Mouse (Mus musculus): ENCODE results near the gene Dpf2.
"Not testable (repeated sequence)": the region's sequence is repeated elsewhere in the genome, so short reads cannot be mapped to it uniquely, and the experiment has no call there.

The Dpf2 gene

DNA sequence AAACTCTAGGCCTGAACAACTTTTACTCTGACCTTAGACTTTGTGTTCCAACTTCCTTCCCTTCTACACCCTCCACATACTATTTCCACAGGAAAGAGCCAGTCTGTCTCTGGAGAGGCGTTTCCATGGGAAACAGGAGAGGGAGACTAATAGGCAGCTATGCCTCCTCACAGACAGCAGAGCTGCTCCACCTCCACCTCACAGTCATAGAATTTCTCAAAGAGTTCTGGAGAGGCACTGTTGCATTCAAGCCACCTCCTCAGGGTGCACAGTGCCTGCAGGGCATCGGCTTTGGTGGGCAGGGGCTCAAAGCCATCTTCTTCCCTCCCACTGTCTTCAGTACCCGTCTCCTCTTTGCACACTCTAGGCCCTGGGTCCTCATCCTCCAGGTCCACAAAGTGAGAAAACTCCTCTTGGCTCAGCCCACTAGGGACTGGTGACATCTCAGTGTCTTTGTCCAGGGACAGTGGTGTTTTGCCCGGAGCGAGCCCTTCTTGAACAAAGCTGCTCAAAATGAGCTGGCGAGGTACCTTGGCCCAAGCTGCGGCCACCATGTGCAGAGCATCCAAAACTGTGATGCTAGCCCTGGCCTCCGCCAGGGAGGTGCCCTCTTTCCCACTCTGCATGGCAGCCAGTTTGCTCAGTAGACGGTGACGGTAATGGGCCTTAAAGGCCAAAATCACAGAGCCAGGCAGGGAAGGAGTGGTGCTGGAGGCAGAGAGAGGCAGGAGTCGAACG lies 21.1 kb downstream of the Dpf2 start:
- no peak for DNase-seq

DNA sequence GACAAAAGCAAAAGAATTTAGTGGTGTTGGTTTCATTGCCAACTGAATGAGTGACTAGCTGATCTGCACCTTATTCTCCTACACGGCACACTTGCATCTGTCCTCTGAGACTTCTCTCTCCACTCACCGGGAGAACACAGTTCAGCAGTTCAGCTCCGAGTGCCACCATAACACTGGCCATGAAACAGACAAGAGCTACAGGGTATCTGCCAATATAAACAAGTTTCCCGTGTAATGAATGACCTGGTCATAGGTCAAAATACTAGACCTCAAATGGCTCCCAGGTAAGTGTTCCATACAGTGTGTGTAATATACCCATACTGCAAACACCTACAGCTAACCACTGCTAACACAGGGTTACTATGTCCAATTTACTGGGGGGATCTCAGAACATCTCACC lies 23.6 kb downstream of the Dpf2 start:
- no peak for DNase-seq

DNA sequence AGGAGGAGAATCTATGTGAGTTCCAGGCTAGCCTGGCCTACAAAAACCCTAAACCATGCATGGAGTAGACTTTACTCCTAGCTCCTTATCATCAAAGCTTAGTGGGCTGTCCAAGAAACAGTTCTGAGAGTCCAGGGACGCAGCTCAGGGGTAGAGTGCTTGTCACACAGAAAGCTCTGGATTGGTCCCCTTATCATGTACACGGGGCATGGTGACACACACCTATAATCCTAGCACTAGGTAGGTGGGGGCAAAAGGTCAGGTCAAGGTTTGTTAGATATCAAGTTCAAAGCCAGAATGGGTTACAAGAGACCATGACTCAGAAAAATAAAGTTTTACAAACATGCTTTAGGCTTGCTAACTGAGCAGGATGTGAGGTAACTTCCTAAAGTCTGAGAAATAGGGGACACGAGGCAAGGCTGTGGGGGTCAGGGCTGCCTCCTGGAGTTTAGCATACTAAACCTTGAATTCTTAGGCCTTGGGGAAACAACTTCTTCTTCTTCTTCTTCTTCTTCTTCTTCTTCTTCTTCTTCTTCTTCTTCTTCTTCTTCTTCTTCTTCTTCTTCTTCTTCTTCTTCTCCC lies 25.5 kb downstream of the Dpf2 start:
- DNase-seq = no peak

DNA sequence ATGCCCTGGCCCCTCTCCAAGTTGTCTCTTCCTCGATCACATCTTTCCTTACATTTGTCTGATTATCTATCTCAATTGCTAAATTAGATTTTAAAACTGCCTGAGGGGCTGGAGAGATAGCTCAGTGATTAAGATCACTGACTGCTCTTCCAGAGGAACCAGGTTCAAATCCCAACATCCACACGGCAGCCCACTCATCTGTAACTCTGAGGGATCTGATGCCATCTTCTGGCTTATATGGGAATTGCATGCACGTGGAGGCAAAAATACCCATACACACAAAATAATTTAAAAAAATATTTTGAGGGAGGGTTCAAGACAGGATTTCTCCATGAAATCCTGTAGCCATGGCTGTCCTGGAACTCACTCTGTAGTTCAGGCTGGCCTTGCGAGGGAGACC lies 27.0 kb downstream of the Dpf2 start:
- DNase-seq = peak; percentile 51

DNA sequence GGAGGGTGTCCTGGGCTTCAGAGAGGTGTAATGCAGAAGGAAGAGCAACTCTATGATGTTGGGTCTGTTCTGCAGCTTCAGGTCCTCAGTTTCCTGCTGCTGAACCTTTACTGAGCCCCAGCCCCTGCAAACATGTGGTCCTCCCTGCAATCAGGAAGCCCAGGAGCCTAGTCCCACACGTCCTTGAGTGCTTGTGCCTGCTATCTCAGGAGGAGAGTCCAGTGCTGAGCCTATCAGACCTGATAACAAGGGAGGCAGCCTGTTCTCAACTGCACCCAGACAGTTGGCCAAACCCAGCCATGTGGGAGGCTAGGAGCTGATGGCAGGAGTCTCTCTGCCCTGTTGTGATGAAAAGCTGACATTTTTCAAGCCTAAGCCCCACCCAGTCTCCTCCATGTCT lies 28.9 kb downstream of the Dpf2 start:
- no peak for DNase-seq

DNA sequence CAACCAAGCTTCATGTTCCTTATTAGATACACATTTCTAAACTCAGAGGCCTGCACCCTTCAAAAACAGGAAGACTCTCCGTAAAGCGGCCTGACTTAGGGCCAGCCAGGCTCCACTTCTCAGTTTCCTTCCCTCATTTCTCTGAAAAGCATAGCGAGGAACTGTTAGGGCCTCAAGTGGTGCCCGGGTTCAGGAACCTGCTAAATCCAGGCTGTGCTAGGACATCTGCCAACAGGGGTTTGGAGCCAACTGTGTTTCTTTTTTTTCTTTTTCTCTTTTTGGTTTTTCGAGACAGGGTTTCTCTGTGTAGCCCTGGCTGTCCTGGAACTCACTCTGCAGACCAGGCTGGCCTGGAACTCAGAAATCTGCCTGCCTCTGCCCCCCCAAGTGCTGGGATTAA lies 30.7 kb downstream of the Dpf2 start:
- not testable (repeated sequence) for DNase-seq

DNA sequence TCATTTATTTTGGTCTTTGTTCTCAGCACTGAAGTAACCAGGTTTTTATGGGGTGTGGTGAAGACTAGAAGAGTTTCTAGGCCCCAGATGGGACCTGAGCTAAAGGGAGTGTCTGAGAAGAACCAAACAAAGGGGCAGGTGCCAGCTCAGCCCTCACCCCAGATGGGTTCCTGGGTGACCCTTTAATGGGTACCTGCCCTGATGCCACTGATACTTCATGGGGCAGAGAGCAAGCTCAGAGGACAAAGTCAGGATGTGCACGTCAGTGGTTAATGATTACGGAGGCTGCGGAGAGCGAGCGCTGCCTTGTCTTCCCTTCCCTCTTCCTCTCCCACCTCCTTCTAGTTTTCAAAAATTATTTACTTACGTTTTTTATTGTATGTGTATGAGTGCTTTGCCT lies 31.7 kb downstream of the Dpf2 start:
- DNase-seq = no peak

DNA sequence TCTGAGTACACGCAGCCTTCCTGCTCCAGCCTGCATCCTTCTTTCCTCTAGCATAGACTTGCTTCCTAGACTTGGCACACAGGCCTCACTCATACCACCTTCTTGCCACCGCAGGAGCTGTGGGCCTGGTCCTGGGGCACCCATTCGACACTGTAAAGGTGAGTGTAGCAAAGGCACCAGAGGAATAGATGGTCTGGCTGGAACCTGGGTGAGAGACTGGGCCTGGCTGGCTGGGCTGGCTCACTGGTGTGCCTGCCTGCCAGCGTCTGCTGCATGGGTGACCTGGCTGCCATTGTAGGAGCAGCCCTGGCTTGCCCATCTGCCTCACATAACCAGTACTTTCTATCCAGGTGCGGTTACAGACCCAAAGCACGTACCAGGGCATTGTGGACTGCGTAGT lies 33.1 kb downstream of the Dpf2 start:
- no peak for DNase-seq

DNA sequence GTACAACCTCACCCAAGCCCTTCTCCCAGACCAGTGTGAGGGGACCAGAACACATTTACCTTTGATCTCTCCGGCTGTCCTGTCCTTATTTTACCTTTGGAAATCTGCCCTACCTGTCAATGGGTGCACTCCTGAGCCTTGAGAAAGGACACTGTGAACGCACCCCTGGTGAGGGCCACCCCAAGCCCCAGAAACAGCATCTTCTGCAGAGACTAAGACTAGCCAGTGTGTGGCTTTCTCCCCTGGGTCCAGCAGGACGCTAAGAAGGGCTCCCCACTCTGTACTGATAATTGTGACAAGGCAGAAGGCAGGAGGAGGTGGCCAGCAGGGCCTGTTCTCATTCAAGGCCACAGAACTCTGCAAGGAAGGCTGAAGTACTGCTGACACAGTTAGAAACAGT lies 33.9 kb downstream of the Dpf2 start:
- DNase-seq = no peak

DNA sequence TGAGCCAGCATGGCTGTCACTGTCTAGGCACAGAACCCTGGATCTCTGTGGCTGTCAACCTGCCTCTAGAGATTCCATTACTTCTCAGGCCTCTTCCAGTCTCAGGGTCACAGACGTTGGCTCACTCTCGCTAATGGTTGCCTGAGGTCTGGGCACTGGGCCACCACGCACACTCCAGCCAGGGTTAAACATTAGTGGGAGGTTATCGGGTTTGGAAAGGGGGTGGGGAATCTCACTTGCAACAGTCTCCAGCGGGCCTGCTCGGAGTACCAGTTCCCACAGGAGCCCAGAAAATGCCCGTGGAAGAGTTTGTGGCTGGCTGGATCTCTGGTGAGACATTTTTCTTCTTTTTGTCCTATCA lies 34.5 kb downstream of the Dpf2 start:
- DNase-seq = no peak

DNA sequence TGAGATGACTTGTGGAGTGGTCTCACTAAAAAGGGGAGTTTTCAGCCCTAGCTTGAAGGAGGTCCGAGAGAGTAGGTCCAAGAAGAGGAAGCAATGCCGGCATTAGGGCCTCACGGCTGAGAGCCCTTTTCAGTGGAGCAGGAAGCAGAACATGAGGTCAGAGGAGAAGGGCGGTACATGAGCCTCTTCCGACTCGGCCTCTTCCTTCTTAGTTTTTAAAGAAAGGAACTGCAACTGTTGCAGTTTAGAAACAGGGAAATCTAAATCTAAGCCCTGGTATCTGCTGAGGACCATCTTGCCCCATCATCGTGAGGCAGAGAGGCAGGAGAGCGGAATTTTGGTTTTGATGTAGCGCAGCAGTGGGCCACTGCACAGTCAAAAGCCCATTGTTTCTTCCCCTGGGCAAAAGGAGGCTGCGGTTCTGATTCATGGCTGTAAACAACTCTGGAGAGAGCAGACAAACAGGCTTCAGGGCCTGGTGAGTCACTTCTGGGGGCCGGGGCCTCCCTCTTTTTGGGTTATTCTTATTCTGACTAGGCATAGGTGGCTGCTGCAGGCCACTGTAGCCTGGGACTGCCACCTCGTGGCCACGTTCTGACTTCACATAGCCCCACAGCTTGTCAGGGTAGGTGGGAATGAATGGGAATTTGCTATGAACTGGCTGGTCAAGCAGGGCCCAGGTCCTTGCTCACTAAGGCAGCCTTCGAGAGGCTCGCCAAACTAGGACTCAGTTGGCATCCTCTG lies 35.0 kb downstream of the Dpf2 start, which contains the start of gene Slc25a45:
TSS of gene Slc25a45 (plus strand) at position 191 of the 744 bp plus-strand sequence.
- DNase-seq = peak; percentile 71

DNA sequence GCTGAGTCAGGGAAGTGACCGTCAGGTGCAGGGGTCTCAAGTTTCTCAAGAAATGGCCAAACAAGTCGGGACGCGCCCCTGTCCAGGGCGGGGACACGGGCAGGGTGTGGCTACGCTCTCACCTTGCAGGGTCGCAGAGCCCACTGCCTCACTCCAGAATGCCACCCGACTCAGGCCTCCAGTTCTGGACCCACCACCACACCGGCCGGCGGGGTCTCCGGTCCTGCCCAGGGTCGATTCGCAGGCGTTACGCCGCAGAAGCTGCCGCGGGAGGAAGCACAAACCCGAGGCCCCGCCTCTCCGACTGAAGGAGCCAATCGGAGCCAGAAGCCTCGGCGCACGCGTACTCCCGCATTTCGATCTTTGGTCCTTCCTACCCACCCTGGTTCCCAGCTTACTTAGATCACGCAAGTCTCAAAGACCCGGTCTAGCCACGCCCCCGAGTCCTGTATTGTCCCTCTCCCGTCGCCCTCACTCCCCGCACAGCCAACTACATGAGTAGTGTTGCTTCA lies 37.8 kb downstream of the Dpf2 start, which contains the start of gene Frmd8:
TSS of gene Frmd8 (minus strand) at position 306 of the 512 bp plus-strand sequence.
- DNase-seq = peak; percentile 97

DNA sequence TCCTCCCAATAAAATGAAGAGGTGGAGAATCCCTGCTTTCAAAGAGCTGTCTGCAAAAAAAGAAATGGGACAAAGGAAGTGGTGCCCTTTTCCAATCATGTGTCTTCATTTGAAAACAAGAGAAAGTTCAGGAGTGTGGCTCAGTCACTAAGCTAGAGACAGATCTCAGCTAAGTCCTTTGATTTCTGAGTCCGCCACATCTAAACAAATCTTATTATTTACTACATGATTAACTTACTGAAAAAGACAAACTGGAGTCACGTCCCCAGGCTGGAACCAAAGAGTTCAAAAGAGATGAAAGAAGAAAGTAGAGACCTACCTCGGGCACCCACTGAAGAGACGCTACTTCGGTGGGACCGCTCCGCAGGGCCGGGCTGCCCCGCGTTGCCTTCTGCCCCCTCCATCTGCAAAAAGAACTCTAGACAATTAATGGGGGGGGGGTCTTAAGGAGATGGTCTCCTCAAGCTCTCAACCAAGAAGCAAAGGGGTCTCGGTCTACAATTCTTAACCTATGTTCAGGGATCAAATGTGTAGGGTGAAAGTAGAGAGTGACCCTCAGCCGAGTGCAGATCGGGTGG lies 38.3 kb downstream of the Dpf2 start:
- DNase-seq = no peak

DNA sequence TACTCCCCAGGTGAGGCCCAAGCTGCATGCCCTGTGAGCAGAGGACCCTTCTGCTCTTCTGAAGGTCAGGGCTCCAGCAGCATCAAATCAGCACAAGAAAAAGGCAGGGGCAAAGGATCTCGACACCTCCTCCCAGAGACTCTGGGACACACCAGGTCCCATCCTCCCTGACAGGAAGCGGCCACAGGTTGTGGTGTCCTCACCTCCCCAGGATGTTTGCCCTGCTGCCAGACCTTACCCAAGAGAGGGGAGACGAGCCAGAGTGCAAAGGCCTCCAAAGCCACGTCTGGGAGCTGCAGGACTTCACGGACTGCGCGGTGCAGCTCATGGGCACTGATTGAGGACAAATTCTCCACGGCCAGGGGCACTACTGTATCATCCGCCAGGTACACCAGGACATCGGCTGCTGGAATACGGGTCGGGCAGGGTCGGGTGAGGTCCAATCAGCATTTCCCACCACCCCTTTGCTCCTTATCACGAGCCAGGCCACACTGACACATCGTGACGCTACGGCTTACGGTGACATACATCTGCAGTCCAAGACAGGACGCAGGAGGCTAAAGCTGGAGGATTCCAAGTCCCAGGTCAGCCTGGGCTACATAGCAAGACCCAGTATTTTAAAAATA lies 39.8 kb downstream of the Dpf2 start:
- DNase-seq = no peak

DNA sequence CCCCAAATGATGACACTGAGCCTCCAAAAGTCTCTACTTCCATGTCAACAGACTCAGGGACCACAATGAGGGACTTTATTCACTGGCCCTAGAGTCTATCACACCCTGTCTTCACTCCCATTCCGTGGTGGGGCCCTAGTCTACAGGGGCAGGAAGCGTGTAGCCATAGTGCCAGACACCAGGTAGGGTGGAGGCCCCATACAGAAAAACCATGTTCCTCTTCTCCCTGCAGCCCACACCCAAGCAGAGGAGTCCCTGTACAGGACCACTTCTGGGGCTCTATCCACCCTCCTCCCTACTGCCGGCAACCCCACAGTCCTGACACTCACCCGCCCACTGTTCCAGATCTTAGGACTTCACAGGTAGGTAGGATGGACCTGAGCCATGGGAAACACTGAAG lies 40.3 kb downstream of the Dpf2 start:
- DNase-seq = no peak

DNA sequence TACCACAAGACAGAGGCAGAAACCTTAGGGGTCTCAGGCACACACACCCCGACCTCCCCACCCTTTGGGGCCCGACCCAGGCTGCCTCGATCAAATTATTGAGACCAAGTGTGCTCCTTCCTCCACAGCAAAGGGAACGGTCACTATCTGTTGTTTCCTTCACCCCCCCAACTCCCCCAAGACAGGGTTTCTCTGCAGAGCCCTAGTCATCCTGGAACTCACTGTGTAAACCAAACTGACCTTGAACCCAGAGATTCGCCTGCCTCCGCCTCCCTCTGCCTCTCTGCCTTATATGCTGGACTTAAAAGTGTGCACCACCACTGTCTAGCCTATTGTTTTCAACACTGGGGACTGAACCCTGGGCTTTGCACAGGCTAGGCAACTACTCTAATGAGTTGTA lies 41.1 kb downstream of the Dpf2 start:
- no peak for DNase-seq

DNA sequence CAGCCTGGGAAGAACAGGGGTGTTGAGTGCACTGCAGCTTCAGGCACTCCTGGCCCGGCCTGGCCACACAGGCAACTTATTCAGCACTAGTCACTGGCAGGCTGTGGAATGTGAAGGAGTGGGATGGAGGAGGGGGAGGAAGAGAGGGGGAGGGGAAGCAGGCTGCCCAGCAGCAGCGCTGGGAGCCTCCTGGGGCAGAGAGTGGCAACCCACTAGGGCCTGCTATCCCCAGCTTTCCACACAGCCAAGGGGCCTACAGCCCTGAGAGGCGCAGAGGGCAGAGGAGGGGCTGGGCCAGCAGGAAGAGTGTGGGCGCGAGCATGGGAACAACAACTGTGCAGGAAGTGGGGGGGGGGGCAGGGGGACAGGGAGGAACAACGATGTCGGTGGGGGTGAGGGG lies 41.5 kb downstream of the Dpf2 start:
- peak; percentile 73 for DNase-seq

DNA sequence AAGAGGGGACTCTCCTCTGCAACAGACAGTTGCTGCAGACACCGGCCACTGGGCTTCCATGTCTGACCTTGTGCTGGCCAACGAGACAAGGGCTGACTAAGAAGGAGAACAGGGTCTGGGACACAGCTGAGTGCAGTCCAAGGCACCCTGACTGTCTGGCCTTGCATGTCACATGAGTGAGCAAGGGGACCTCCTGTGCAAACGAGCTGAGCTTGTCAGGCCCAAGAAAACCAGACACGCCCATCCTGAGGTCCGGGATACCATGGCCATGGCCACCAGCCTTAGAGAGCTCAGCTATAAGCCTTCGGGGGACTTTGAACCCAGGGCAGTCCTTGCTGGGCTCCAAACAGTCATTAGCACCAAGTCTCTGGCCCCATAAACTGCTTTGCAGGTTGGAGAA lies 44.7 kb downstream of the Dpf2 start:
- DNase-seq = no peak

DNA sequence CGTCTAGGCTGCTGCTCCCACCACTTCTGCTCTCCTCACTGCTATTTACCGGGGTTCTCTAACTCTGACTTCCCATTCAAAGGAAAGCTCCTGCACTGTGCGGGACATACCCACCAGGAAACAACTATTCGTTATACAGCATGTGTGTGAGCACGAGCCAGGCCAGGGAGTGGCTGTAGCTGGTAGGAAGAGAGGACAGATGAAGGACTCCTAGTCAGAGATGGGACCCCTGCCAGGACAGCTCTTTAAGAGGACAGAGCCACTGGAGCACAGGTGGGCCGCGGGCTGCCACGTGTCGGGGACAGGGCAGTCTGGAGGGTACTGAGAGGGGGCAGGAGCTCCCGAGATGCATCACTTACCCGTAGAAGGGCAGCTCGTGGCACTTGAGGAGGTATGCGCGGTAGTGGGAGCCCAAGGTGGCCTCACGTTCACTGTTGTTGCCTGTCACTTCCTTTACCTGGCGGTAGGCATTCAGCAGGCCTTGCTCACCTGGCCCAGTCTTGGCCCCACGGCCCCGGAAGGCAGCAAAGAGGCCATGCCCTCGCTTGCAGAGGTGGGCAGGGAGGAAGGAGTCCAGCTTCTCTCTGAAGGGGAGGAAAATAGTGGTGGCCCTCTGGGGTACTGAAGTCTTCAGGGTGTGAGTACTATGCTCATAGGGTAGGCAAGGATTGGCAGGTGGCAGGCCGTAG lies 48.0 kb downstream of the Dpf2 start:
- no peak for DNase-seq

DNA sequence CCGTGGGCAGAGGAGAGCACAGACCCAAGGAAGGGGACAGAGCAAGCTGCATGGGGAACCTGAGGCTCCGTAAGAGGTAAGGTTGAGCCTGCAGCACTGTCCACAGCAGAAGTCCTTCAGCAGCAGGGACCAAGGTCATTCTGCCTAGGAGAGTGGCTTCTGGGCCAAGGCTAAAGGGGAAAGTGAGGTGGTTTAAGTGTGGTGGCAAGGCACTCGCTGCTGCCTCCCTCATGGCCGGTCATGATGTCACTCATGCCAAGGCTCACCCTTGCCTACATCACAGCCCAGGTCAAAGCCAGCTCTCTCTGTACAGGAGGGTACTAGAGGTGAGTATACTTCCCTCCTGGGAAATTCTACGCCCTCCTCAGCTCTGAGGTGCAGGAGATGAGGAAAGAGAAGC lies 49.0 kb downstream of the Dpf2 start:
- DNase-seq = no peak

DNA sequence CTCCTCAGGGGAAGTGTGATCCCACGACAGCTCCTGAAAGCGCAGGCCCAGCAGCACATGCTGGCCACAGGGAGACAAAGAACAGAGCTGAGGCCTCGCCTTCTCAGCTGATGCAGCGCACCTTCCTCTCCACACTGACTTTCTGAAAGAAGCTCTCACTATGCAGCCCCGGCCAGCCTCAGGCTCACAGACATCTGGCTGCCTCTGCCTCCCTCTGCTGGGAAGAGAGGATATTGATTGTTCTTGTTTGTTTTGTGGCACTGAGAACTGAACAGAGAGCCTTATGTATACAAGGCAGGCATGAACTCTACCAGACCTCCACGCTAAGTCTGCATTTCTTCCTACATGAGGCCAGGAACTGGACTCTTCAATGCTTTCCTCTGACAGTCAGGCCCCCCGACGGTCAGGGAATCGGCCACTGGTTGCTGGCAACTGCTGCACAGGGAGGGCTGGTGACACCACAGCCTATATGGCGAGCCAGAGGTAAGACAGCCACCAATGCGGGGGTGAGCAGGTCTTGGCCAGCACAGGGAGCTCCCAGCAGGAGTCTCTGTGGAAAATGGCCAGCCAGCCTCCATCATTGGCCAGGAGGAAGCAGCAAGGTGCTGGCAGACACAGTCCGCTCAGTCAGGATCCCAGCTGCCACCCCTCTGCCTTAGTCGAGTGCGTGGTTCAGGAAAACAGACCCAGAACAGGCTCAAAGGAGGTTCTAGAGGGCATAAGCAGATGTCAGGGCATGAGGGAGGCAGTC lies 50.3 kb downstream of the Dpf2 start:
- DNase-seq = no peak

DNA sequence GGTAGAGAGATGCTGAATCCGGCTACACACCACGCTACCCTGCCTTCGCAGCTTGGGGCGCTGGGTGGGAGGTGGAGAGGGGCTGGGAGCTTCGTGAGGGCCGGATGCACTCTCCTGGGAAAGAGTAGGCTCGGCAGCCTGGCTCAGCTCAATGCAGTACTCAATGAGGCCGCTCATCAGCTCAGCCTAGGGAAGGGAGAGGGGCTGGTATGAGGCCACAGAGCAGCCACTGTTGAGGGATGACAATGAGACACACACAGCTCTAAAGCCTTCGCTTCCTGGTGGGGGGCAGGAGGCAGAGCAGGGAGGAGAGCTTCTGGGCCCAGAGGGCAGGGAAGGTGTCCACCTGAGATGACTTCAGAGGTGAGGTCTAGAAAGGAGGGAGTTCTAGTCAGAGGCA lies 56.2 kb downstream of the Dpf2 start:
- DNase-seq = no peak
